Mouse (Mus musculus) G1E (cell line): ENCODE results near the gene Chil1. TPM values are rescaled to one million over a fixed set of nuclear protein-coding genes. Genes with fewer than 3 reads are reported as not detected.

Experiments
- ATAC-seq: 2 replicates; pipeline ENCODE4 v1.8.0; 2016; ENCODE audit warnings: mild to moderate bottlenecking; ENCODE audit not compliant: insufficient number of reproducible peaks, poor library complexity, low FRiP score, severe bottlenecking; ENCODE audit errors: extremely low read depth
- DNase-seq: peaks from one replicate; pipeline ENCODE4 v3.0.0; 2012; ENCODE audit warnings: low spot score
- H3K27me3 ChIP-seq: 2 replicates; pipeline ENCODE4 v1.6.1; 2012; ENCODE audit warnings: mild to moderate bottlenecking, low read length, inconsistent platforms; ENCODE audit not compliant: insufficient read depth
- H3K36me3 ChIP-seq: replicated peaks from 2 replicates; pipeline ENCODE3; 2012; ENCODE audit warnings: mild to moderate bottlenecking, inconsistent platforms
- H3K4me1 ChIP-seq: 2 replicates; pipeline ENCODE4 v1.6.1; 2012; ENCODE audit warnings: low read depth, low read length, inconsistent platforms, mixed read lengths; ENCODE audit not compliant: insufficient read depth
- H3K4me3 ChIP-seq: 2 replicates; pipeline ENCODE4 v1.5.1; 2012; ENCODE audit warnings: low read depth, mild to moderate bottlenecking, inconsistent platforms, low read length, moderate library complexity, mixed read lengths
- H3K9me3 ChIP-seq: replicated peaks from 2 replicates; pipeline ENCODE4 v1.6.1; 2012; ENCODE audit warnings: inconsistent platforms
- CTCF ChIP-seq: IDR thresholded peaks from 2 replicates; pipeline ENCODE4 v1.5.1; 2012; ENCODE audit warnings: low read depth, low read length, inconsistent platforms, mixed read lengths
- GATA1 ChIP-seq: IDR thresholded peaks from 2 replicates; pipeline ENCODE4 v1.6.1; 2012; ENCODE audit warnings: borderline replicate concordance, low read length, inconsistent platforms, mixed read lengths
- GATA2 ChIP-seq: IDR thresholded peaks from 2 replicates; pipeline ENCODE4 v1.6.1; 2012; ENCODE audit warnings: low read depth, low read length, inconsistent platforms, borderline replicate concordance
- POLR2AphosphoS5 ChIP-seq: IDR thresholded peaks from 2 replicates; pipeline ENCODE4 v1.6.1; 2012; ENCODE audit warnings: low read depth, low read length, inconsistent platforms; ENCODE audit not compliant: insufficient replicate concordance
- TAL1 ChIP-seq: conservative IDR thresholded peaks from 2 replicates; pipeline ENCODE4 v1.6.1; 2012; ENCODE audit warnings: low read depth, low read length, inconsistent platforms, mixed read lengths
- polyA plus RNA-seq: library from polyadenylated mRNA; stranded (reverse); fragments of >175 nt; gene quantifications from 2 replicates; pipeline ENCODE4 v1.2.3, GENCODE M21; 2012
- total RNA-seq, 2 experiments: library from RNA; stranded (forward) in 1 of 2; stranded (reverse) in 1 of 2; fragments of 200-1000 nt in 1 of 2; fragments of >200 nt in 1 of 2; fragmentation: Nextera tagmentation in 1 of 2; gene quantifications; 2 replicates each; pipeline ENCODE4 v1.2.3; 2014 to 2017

Gene Chil1
- total and polyA plus RNA-seq, 3 experiments, result not detected

DNA sequence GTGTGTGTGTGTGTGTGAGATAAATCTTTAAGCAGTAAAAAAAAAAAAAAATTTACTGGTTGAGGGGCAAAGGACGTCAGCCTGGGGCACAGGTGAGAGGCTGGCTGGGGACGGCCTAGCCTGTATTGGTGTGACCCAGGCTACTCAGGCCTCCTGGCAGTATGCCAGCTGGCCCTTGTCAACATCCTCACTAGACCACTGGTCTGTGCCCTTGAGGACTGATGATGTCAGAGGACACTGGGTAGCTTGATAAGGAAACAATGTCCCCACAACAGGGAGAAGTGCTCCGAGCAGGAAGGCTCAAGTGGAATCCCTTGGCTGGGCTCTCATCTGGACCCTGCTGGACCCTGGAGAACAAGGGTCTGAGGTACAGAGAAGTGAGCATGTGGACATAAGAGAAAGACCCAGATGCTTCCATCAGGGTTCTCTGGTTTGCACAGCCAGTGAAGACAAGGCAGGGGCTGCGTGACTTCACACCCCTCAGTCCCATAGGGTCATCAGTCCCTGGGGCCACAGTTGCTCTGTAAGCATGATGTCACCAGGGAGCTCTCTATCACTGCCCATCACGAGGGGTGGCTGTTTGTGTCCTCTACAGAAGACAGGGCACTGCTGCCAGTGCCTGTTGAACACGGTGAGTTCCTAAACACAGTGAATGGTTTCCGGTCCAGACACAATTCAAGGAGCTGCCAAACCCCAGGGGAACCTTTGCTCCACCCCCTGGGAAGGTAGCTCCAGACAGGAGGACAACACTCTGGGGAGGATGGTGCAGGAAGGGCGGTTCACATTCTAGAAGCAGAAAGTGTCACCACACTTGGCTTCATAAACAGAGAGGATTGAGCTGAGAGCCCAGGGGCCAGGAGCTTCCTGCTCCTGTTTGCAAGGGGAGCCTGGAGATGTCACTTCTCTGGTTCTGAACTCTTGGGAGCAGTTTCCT is 40.4 kb downstream of the Chil1 start:
- H3K9me3 ChIP-seq, result no peaks in the 10 kb centered on the region

DNA sequence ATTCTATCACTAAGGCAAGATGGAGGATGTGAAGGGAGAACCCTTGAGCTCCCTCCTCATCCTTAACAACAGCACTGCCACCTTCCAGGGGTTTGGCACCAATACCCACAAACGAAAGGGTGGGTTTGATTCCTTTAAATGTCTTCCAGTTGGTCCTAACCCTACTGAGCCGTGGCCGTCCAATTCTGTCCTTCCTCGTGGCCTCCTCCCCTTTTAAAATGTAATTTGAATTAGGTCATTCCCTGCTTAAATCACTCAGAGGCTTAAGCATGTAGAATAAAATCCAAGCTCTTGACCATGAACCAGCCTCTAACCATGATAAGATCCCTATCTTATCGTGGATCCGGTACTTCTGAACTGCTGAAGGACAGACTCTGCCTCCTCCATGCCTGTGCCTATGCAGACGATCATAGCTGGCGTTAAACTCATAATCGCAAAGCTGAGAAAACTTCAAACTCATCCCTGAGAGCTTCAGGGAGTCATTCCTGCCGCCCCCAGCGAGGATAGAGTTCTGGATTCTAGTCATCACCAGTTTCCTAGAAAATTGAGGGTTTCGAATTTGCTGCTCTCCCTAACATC is 42.8 kb downstream of the Chil1 start:
- no peak overlapping the region for H3K4me3 ChIP-seq
- no peak for ATAC-seq
- DNase-seq, result no peak
- no peaks in the 10 kb centered on the region for H3K9me3 ChIP-seq
- peaks cover 28% of the 10 kb centered on the region for H3K4me1 ChIP-seq
- TF ChIP-seq TAL1 (no peak), CTCF (no peak), POLR2AphosphoS5 (no peak), GATA2 (no peak), GATA1 (no peak)
- H3K36me3 ChIP-seq, result no peaks in the 10 kb centered on the region
- peaks cover 41% of the 10 kb centered on the region for H3K27me3 ChIP-seq

More for the DNA sequence above, 40.4 kb downstream of the Chil1 start:
- ATAC-seq, result no peak
- Histone ChIP-seq H3K4me1 (peaks cover 24% of the 10 kb centered on the region), H3K4me3 (no peak overlapping the region), H3K36me3 (no peaks in the 10 kb centered on the region), H3K27me3 (peaks cover 50% of the 10 kb centered on the region)
- no peak for TF ChIP-seq POLR2AphosphoS5
- no peak for TF ChIP-seq GATA2
- TF ChIP-seq CTCF, result no peak
- TF ChIP-seq TAL1, result no peak
- TF ChIP-seq GATA1, result no peak
- no peak for DNase-seq

- TF ChIP-seq TAL1 (no peak), POLR2AphosphoS5 (no peak), GATA2 (no peak), CTCF (no peak), GATA1 (no peak)
- DNase-seq, result no peak
- Histone ChIP-seq H3K4me3 (no peak overlapping the region), H3K36me3 (no peaks in the 10 kb centered on the region), H3K4me1 (peaks cover 28% of the 10 kb centered on the region), H3K27me3 (peaks cover 45% of the 10 kb centered on the region), H3K9me3 (no peaks in the 10 kb centered on the region)
- no peak for ATAC-seq
Measured at GRCm38 (mm10) chr1:134225375-134225774, 43.4 kb downstream of the Chil1 start.

GRCm38 (mm10) chr1:134226739-134227138 is 44.8 kb downstream of the Chil1 start:
- DNase-seq, result no peak

DNA sequence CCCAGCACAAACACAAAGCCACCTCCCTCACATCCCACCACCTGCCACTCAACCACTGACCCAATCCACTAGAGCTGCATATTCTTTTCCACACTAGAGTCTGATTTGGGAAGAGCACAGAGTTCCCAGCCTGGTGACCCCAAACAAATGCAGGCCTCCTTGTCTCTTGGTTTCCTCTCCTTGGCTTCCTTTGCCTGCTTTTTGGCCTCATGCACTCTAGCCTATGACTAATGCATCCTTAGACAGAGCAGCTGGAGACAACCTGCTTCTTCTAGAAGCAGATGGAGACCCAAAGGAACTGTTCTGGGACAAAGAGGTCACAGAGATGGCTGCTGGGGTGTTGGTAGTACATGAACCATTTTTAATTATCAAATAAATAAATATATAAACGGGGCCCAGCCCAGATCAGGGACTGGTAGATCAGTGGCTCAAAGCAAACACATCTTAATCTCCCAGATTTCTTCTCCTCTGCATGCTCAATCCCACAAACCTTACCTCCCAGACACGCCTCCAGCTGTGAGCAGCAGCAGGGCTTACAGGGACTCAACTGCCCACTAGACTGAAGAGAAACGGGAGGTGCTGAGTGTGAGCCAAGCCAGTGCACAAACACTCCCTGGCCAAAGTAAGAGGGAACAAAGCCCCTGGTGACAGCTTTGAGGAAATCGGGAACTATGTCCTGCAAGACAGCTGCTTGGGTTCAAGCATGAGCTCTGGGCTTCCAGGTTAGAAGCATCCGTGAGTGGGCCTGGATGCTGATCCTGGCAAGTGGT is 48.0 kb downstream of the Chil1 start:
- DNase-seq, result no peak
- Histone ChIP-seq H3K36me3 (no peaks in the 10 kb centered on the region), H3K4me3 (no peak overlapping the region), H3K4me1 (peaks cover 38% of the 10 kb centered on the region), H3K9me3 (no peaks in the 10 kb centered on the region), H3K27me3 (peaks cover 51% of the 10 kb centered on the region)
- no peak for ATAC-seq
- TF ChIP-seq POLR2AphosphoS5 (no peak), GATA2 (no peak), CTCF (no peak), GATA1 (no peak), TAL1 (no peak)

More at GRCm38 (mm10) chr1:134226739-134227138, 44.8 kb downstream of the Chil1 start:
- H3K36me3 ChIP-seq, result no peaks in the 10 kb centered on the region
- TF ChIP-seq GATA1 (no peak), POLR2AphosphoS5 (no peak), GATA2 (no peak), TAL1 (no peak), CTCF (no peak)
- no peaks in the 10 kb centered on the region for H3K9me3 ChIP-seq
- peaks cover 45% of the 10 kb centered on the region for H3K27me3 ChIP-seq
- peaks cover 37% of the 10 kb centered on the region for H3K4me1 ChIP-seq
- H3K4me3 ChIP-seq, result no peak overlapping the region
- peak; percentile 52; the same call in 1 of the 2 replicates for ATAC-seq

- no peaks in the 10 kb centered on the region for H3K36me3 ChIP-seq
- TF ChIP-seq GATA1 (no peak), GATA2 (no peak), CTCF (no peak), POLR2AphosphoS5 (no peak), TAL1 (no peak)
- no peak for DNase-seq
- H3K4me1 ChIP-seq, result peaks cover 38% of the 10 kb centered on the region
- ATAC-seq, result no peak
- H3K27me3 ChIP-seq, result peaks cover 51% of the 10 kb centered on the region
- no peak overlapping the region for H3K4me3 ChIP-seq
- H3K9me3 ChIP-seq, result no peaks in the 10 kb centered on the region
Measured at GRCm38 (mm10) chr1:134230638-134231228, 48.8 kb downstream of the Chil1 start.
